Mouse (Mus musculus): ENCODE measurements around the gene Rasal2. TPM values are rescaled to one million over a fixed set of nuclear protein-coding genes. Genes with fewer than 3 reads are reported as not detected.

The Rasal2 gene
- polyA plus RNA-seq (2012; rRNA removed) = 27.4 and 28.0 TPM in 2 replicates

DNA sequence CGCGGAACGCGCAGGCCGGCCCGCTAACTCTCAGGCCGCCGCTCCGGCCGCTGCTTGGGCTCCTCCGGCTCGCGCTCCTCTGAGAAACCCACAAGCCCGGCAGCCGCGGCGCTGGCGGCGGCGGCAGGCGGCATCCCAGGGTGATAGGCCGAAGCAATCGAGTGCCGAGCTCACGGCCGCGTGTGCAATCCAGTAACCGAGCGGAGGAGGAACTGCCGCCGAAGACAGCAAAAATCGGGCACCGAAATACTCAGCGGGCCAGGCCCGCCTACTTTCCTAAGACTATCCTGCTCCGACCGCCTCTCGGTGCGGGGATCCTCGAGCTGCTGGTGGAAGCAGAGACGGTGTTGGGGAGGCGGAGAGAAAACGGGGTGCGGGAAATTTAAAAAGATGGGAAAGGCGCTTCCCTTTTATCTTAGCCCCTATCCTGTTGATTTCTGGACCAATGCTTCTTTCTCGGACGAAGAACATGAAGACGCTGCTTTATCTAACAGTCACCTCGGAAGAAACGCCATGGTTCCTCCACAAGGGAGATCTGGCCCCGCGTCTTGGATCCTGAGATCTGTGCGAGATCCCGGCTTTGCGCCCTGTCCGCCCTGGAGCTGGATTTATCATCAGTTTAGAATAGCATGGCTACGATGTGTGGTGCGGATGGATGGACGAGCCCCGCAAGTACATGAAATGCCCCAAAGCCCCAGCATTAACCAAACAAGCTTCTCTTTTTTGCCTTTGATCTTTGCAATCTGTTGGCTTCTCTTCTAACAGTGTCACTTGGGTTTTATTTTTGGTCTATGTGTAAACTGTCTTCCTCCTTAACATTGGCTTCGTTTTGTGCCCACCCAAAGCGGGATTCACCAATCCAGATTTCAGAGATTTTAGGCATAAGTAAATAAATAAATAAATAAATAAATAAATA, at the start of gene Rasal2:
Gene Rasal2 (minus strand): TSS at position 142 of the 916 bp plus-strand sequence.

DNA sequence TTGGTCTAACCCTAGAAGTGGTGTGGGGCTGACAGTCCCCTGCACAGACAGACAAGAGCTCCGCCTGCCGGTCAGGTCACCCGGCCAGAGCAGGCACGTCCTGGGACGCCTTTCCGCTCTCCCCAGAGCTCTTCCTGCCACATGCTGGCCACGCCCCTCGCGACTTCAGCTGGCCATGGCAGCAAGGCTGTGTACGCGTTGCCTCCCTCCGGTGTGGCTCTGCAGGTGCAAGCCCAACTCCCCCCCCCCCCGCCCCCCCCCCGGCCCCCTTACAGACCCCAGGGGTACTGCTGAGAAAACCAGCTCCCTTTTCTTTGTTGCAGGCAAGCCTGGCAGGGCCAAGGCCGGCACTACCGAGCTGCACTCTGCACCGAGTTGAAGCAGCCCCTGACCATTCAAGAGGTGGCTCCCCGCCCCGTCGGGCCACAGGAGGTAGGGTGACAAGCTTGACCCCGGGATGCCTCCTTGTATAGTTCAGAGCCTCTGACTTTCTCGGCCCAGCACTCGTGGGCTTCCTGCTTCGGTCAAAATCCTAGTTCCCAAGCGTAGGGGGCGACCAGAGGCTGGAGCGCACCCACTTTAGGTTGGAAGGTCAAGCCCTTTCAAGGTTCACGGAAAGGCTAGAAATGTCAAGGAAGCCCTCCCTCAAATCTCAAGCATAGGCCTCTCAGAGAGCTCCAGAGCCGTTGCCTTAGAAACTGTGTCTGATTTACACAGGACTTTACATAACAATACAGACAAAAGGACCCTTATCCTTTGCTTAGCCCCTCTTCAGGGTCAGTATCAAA, 46.2 kb upstream of the Rasal2 start, which contains the start of gene Cryzl2:
Gene Cryzl2 (plus strand): TSS at position 157 of the 788 bp plus-strand sequence.

DNA sequence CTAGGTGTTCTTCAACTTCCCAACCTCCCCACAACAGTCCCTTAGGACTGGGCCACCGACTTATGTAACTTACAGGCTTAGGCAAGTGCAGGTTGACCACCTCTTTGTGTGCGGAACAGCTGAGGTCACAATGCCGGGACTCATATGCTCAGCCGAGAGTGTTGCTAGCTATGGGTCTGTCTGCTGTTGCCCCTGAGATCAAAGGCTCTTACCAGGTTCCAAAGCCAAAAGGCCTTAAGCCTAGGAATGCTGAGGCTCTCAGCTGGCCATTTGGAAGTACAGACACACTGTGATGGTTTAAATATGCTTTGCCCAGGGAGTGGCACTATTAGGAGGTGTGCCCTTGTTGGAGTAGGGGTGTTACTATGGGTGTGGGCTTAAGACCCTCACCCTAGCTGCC, 303.8 kb downstream of the Rasal2 start, which contains the start of gene Tex35:
Gene Tex35 (minus strand): TSS at position 101 of the 400 bp plus-strand sequence.

Other genes with a start within 250 kb of the Rasal2 start
- gene Cryzl2, start 46.0 kb upstream of the Rasal2 start, polyA plus RNA-seq (2012; rRNA removed) = 11.7 and 14.1 TPM in 2 replicates
- 1.0 and 1.7 TPM in 2 replicates for gene Sec16b, start 94.1 kb upstream of the Rasal2 start, polyA plus RNA-seq (2012; rRNA removed)